Mouse (Mus musculus) lung, postnatal 0 days (tissue): ENCODE results near the gene Prkcb.

Experiments used
- CTCF ChIP-seq: IDR thresholded peaks from 2 replicates; pipeline ENCODE4 v1.5.1; 2016; ENCODE audit warnings: antibody characterized with exemption, mild to moderate bottlenecking
- EP300 ChIP-seq: IDR thresholded peaks from 2 replicates; pipeline ENCODE4 v1.6.1; 2016; ENCODE audit warnings: antibody characterized with exemption, mild to moderate bottlenecking, control low read depth

GRCm38 (mm10) chr7:122279580-122279979 is 9.0 kb upstream of the Prkcb start:
- no peak for TF ChIP-seq CTCF
- TF ChIP-seq EP300, result no peak
